Mouse (Mus musculus) retina, postnatal 1 day (tissue): Measurements from ENCODE around the gene Susd1.

Experiments used
- DNase-seq: peaks from one replicate; pipeline ENCODE4 v3.0.0-alpha.2; 2012

The Susd1 gene

DNA sequence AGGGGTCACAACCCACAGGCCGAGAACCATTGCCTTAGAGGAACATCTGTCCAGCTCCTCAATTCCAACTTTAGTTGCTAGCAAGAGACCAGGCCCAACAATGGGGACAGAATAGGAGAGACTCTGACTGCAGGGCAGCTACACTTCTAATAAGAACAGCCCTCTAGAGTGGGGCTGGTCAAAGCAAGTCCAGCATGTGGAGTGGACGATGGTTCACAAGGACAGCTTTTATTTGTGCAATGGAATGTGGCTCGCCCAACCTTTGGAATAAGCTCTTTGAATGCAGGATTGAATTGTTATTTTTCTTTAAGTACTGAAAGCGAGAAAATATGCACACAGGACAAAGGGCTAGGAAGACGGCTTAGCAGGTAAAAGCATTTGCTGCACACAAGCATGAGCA, 12.0 kb downstream of the Susd1 start:
- DNase-seq = no peak

DNA sequence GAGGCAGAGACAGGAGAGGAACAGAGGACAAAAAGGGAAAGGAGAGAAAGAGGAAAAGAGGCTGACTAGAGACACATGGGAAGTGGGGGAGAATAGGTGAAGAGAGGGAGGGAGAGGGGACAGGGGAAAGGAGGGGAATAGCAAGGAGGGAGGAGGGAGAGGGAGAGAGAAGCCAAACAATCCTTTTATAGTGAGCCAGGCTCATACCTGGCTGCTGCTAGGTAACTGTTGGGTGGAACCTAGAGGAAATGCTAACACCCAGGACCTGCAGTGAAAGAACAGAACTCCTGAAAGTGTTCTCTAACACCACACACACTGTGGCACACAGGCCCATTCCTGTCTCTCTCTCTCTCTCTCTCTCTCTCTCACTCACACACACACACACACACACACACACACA, 15.6 kb downstream of the Susd1 start:
- DNase-seq = no peak

DNA sequence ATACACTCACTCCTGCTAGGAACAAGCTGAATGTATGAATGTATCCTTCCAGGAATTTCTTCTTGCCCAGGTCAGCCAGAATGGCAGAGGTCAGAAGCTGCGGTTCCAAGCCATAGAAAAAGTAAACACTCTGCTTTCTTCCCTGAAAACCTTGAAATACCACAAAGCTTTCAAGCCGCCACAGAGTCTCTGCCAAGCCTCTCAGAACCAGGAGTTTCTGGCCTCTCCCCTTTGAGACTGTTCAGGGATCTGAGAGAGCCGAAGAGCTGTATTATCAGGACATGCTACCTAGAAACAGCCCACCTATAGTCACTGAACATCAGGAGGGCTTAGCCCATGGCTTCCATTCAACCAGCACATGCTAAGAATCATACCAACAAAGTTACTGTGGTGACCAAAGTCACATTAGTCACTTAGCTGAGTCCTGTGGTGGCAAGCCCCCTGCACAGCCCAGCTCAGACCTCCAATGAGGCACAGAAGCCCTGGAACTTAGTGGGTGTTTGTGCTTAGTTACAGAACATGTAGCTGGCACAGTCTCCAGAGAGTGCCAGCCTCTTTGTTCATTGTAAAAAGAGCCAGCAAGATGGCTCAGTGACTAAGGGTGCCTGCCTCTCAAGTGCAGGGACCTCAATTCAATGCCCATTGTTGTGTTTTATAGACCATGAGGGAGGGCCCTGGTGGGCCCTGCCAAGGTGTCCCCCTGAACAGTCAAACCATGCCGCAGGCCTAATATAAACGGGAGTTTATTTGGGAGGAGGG, 16.2 kb downstream of the Susd1 start:
- DNase-seq = no peak

DNA sequence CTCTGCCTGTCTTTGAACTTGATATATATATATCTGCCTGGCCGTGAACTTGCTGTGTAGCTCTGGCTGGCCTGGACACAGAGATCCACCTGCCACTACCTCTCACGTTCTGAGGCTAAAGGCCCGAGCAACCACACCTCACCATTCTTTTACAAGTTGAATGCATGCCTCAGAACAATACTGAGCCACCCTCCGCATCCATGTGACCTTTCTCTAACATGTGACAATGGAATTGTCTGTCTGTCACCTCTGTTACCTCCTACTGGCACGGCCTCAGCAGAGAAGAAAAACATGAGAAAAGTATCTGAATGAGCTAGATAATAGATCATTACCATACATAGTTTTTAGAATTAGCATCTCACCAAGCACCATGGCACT, 17.1 kb downstream of the Susd1 start:
- DNase-seq = no peak

DNA sequence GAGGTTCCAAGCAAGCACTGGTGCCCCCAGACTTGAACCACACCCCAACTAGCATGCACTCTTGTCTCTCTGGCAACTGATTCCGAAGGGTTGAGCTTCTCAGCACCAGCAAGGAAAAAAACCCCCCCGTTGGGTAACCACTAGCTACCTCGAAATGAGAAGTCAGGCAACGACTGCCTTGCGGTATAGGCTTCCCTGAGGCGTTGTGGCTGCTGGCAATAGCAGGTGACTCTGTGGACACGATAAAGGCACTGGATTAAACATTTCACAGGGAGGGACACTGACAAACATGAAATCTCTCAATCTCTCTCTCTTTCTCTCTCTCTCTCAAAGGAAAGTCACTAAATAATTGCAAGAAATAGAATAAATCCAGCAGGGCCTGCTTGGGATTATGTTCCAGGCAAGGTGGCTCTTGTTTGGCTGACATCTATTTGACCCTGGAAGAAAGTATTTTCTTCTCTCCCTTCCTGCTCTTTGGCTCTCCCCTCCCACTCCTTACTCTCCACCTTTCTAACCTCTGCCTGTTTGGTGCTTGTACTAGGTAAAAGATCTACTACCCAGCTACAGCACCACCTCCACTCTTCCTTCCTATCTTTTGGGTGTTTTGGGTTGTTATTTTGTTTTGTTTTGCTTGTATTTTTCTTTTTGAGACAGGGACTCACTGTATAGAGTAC, 17.6 kb downstream of the Susd1 start:
- DNase-seq = no peak

DNA sequence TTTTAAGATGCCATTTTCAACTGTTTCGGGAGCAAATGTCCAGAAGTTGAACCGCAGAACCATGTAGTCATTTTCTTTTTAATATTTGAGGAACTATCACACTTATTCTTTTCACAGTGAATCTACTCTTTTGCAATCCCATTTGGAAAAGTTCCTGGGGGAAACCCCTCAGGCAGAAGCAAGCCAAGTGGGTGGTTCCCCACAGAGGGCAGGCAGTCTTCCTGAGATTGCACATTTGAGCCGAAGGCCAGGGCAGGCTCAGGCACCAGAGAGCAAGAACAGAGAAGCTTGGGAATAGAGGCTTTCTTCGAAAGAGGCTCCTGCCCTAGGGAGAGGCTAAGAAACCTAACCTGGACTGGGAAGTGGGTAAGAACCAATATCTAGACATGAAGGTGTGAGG, 19.2 kb downstream of the Susd1 start:
- no peak for DNase-seq

DNA sequence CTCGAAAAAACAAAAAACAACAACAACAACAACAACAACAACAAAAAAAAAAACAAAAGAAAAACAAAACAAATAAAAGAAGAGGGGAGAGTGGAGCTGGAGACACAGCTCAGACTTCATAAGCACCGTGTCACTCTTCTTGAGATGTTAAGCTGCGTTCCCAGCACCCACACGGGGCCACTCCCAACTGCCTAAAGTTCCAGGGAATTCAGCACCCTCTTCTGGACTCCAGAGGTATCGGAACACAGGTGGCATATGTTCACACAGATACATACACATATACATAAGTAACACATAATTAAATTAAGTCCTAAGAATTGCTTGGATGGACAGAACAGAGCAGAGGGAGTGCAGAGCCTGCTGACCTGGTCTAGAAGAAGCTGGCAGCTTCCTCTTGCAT, 25.0 kb downstream of the Susd1 start:
- DNase-seq = no peak

DNA sequence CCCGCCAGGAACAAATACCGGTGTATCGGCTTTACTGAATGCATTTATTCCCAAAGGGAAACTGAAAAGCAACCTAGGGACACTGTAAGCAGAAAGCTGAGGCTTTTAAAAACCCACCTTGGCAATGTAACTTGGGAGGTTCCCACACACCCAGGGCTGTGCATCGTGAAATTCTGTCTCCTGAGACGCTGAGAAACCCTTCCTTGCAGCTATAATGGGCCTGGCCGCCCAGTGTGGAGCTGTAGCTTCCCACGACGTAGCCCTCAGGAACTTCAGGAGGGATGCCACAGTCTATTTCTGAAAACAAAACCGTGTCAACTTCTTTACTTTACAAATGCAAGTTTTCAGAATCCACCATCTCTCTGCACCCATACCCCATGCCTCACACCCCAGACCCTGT, 27.3 kb downstream of the Susd1 start:
- no peak for DNase-seq

DNA sequence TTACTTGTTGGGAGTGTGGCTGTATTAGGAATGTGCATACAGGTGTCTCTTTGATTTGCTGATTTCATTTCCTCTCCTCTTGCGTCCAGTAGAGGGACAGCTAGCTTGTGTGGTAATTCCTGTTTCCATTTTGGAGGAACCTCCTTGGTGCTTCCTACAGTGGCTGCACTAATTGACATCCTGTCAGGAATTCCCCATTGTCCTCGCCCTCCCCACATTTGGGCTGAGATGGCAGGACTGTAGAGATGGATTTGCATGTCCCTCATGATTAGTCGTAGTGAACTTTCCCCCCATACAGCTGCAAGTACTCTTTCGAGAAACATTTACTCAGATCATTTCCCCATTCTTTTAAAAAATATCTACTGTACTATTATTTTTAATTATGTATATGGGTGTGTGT, 30.7 kb downstream of the Susd1 start:
- no peak for DNase-seq

DNA sequence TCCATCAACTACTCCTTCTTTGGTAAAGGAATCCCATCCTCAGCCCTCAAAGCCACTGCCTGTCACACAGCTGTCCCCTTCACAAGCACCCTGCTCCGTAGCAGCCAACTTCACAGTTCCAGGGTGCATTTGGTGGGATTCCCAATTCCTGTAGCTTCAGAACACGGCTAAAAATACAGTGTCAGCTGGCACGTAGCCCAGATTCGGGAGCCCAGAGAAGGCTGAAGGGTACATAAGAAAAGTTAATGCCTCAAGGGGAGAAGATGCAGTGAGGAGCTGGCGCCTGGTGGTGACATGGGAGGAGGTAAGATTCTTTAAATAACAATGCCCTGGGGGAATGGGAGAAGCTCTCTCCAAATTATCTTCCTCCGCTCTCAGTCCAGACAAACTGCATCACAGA, 34.1 kb downstream of the Susd1 start:
- no peak for DNase-seq

DNA sequence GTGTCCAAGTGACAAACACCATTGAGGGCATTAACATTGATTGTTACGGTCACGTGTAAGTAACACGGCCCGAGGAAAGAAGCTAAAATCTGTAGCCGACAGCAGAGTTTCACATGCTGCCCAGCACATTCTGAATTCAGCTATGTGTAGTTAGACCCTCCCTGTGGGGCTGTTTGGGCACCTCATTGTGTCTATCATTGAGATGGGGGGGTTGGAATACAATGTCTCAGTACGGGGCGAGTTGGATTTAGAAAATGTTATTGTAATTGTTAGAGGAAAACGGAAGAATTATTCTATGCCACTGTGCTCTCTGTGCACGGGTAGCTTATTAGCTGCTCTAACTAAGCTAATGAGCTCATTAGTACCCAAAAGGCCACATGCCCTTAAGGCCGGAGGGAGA, 37.5 kb downstream of the Susd1 start:
- DNase-seq = peak; percentile 58

DNA sequence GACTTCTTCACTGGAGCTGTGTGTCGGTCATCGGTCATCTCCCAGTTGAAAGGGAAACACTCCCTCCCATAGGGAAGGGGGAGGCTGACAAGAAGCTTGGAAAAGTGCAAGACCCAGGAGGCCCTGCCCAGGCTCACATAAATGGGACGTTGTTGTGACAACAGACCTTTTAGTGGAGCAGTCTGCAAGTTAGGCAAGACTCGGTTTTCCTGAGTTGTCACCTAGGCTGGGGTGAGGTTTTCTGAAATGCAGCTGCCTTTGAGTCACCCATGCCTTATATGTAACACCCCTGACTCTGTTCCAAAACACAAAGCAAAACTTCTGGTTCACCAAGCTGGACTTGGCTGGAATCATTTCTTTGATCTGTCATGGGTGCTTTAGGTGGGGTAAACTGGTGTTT, 39.1 kb downstream of the Susd1 start:
- no peak for DNase-seq

DNA sequence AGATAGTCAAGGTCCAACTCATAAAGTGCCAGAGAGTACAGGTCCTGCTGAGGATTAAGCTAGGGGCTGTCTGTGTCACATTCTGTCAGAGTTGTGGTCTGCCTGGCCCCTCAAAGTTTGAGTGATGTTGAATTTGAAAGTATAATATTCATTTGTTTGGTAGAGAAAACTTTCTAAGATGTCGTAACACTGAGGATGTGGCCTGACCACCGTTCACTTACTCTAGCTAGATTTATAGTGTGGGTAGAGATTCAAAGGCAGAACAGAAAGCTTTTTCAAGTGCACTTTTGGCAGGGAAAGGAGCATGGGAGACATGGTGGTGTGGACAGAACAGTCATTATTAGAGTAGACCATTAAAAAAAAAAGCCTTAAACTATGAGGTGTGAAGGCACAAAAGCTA, 42.9 kb downstream of the Susd1 start:
- no peak for DNase-seq

DNA sequence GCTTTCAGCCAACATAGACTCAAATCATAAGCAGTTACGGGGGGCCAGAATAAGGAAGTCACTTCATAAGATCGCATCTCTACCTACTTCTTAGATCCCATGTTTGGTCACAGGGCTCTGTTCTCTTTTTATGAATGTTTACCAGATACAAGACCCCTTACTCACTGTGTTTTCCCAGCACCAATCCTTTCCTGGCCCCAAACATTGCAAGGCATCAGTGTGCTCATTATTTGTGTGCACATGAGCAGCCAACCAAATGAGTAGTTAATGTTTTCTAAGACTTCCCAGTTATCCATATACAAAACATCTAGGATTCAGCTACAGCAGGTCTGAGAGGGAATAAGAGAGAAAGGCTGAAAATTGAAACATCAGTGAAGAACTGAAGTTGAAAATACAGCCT, 44.3 kb downstream of the Susd1 start:
- DNase-seq = no peak

DNA sequence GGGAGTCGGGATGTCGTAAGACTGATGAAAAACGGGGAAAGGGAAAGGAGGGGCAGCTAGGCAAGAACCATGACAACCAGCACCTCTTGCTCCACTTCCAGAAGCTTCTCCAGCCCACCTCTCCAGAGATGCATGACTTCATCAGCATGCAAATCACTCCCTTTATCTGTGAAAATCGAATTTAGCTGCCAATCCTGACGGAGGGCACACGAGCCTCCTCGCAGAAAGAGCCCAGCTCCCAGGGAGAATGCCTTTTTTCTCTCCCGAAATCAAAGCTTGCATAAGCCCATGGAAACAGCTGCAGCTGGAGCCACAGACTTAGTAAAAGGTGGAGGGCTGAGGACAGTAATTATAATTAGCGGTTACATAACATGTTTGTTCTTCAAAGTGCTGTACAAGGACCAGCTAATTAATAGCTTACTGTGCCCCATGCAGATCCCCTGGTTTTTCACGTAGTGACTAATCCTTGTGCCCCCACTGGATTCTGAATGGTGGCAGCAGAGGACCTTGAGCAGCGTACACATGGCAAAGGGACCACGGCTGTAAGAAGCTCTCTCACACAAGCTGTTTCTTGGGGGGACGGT, 49.9 kb downstream of the Susd1 start:
- DNase-seq = peak; percentile 40

DNA sequence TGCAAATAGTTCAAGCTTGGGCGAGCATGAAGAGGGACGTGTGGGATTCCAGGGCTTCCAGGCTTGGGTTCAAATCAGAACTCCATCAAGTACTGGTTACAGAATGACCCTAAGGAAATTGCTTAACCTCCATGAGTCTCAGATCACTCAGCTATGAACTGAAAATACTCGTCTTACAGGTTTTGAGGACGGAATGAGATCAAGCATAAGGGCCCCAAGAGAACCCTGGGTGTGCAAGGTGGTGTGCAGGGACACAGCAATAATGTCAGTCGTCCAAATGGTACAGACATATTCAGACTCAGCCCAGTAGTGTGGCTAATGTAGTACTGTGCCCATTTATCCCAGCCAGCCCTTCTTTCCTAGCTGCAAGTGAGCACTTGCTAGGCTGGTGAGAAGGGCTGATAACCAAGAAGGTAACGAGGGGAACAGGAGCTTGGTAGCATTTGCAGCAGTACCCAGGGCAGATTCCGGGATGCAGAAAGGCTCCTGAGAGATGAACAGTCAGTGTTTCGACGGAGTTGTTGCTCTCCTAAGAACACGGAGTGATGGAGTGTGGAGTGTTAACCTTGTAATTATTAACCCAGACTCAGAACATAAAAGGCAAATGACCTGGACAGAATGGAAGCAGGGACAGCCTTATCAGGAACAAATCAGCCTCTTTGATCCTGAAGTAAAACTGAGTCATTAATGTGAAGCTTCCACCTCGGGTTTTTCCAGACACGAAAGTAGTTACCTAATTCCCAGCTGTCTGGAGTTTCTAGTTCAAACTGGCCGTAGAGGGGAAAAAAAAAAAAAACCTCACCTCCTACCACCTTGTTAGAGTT, 50.8 kb downstream of the Susd1 start:
- no peak for DNase-seq

DNA sequence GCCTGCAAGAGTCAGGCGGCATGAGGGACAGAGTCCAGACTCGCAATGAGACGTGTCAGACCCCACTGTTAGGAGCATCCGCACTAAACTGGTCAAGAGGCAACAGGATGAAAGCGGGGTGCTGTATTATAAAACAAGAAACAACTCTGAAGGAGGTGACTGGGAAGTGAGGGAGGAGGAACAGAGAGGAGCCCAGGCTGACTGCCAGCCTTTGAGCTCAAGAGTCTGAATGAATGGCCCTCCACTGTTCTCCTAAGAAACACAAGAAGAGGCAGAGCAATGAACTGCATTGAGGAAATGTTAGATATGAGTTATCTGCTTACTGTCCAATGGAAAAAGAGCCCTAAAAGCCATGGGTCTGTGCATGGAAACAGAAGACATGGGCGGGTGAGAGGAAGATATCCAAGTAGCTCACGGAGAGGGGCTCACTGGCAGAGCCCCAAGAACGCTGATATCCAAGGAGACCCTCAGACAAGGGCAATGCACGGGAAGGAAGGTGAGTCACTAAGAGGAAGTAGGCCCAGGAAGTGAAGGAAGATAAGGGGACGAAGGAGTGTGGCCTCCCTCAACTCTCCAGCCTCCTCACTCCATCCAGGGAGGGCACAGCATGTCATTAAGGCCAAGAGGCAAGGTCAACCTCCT, 53.1 kb downstream of the Susd1 start:
- no peak for DNase-seq

DNA sequence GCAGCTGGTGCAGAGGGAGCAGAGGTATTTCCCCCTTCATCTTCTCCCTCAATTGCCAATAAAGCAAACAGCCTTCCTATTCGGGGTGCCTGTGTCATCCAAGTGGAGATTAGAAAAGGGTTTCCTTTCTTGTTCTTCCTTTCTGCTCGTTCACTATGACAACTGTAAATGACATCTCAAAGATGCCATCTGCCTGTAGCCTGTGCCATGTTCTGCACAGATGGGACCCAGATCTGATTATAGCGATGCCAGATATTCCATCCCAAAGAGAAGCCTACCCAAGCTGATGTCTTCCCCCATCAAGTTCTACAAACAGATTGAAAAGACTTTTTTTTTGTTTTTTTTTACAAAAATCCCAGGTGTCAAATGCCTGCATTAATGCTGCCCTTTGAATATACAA, 54.6 kb downstream of the Susd1 start:
- no peak for DNase-seq

DNA sequence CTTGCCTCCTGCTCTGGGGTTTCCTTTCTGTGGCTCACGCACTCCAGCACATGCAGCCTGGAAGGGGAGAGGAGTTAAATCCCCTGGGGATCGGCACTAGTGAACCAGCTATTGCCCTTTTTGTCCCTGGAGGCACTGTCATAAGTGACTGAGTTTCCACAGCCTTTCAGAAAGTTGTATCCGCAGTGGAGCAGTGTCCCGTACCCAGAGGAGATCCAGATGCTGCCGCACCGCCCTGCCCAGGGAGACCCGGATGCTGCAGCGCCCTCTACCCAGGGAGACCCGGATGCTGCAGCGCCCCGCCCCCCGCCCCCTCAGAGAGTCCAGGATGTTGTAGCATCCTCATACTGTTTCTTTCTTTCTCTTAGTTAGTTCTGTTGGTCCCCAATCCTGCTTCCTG, 56.3 kb downstream of the Susd1 start:
- peak; percentile 48 for DNase-seq

DNA sequence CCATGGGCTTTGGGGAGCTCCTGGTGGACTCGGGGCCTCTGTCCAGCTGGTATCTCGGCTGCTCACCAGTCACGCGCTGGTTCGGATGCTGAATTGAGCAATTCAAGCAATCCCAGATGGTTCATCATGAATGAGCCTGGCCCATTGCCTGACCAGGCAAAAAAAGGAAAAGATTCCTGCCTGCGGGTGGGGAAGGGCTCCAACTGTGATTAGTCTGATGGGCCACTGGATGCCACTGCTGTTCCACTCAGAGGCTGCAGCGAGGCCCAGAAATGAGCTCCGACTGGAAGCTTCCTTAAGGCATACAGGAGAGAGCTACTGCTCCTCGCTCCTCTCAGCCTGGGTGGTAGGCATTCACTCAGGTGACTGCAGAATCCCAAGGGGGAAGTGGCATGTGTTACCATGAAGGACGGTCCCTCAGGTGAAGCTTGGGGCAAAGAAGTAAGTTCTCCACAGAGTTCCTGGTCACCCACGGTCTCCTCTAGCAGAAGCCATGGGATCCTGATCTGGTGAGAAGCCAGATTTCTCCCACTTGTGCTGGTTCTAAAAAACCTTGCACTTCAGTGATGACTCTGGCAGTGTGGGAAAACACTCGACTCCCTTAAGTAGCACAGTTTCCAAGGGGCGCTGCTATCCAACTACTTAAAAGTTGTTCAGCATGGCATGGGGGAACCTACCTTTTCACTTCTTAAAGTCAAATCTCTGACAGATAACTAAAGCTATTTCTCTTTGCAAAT, 57.3 kb downstream of the Susd1 start:
- peak; percentile 27 for DNase-seq

DNA sequence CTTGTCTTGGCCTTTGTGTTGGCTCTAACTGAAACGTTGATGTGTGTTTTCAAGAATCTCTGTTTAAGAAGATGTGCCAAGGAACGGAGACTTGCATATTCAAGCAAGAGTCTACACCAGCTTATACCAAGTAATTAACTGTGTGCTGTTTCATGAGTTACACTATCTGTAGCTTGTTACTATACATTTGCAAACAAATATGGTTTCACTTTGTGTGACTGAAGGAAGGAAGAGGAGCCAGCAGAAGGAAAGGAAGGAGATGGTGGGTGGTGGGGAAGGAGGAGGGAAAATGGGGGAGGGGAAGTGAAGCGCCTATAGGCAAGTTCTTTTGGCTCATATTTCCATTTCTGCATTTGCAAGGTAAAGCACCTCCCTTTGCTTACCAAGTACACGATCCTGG, 58.0 kb downstream of the Susd1 start:
- no peak for DNase-seq

DNA sequence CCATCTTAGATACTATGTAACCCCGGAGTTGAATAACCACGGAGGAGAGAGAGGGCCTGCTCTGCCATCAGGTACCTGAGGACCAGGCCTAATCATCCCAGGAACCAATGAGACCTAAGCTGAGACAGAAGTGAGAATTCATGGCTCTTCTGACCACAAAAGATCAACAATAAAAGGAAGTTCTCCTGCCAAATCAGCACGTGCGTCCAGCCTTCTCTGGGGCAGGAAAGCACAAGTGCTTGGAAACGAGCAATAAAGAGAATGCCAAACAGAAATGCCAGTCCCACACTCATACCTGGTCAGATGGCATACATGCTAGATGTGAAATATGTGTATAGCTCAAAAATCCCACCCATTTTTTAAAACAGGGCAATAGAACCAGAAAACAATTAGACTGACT, 58.6 kb downstream of the Susd1 start:
- DNase-seq = no peak
